Mouse (Mus musculus) forebrain, embryonic 11.5 days (tissue): ENCODE measurements around the gene Cyct. TPM values are rescaled to one million over a fixed set of nuclear protein-coding genes. Genes with fewer than 3 reads are reported as not detected.

Experiments used
- ATAC-seq: fragments of 200-750 bp; cut with Nextera tagmentation; replicated peaks from 2 replicates; pipeline ENCODE4 v1.8.0; 2017; ENCODE audit warnings: moderate TSS enrichment; ENCODE audit not compliant: low FRiP score
- DNase-seq: peaks from one replicate; pipeline ENCODE4 v3.0.0-alpha.2; 2017; ENCODE audit warnings: low spot score
- H3K27ac ChIP-seq: fragments of 300-500 bp; sonication (generic); 2 replicates; pipeline ENCODE4 v1.5.1; 2014; ENCODE audit warnings: low read depth, low read length
- H3K27me3 ChIP-seq: fragments of 300-500 bp; sonication (generic); 2 replicates; pipeline ENCODE4 v1.6.1; 2014; ENCODE audit warnings: mild to moderate bottlenecking, low read length, mixed read lengths; ENCODE audit not compliant: control insufficient read depth, insufficient read depth
- H3K36me3 ChIP-seq: fragments of 300-500 bp; sonication (generic); 2 replicates; pipeline ENCODE4 v1.6.1; 2014; ENCODE audit warnings: mild to moderate bottlenecking, low read length, moderate library complexity, mixed read lengths; ENCODE audit not compliant: control insufficient read depth, insufficient read depth
- H3K4me1 ChIP-seq: fragments of 300-500 bp; sonication (generic); replicated peaks from 2 replicates; pipeline ENCODE4 v1.6.1; 2014; ENCODE audit warnings: low read length, mixed read lengths; ENCODE audit not compliant: control insufficient read depth, insufficient read depth
- H3K4me2 ChIP-seq: fragments of 300-500 bp; sonication (generic); 2 replicates; pipeline ENCODE4 v1.6.1; 2014; ENCODE audit warnings: low read depth, mild to moderate bottlenecking, low read length, moderate library complexity, mixed read lengths; ENCODE audit not compliant: severe bottlenecking
- H3K4me3 ChIP-seq: fragments of 300-500 bp; sonication (generic); 2 replicates; pipeline ENCODE4 v1.5.1; 2014; ENCODE audit warnings: low read depth, low read length
- H3K9ac ChIP-seq: fragments of 300-500 bp; sonication (generic); 2 replicates; pipeline ENCODE4 v1.6.1; 2014; ENCODE audit warnings: low read length
- H3K9me3 ChIP-seq: fragments of 300-500 bp; sonication (generic); 2 replicates; pipeline ENCODE4 v1.6.1; 2016; ENCODE audit warnings: low read length, mixed read lengths; ENCODE audit not compliant: control insufficient read depth
- WGBS: fragments of 180-500 bp; shearing (Covaris S2); extraction: QIAGEN DNeasy Blood & Tissue Kit; methylation state at CpG from one replicate; pipeline ENCODE4 v1.1.7; 2014; 5-methylcytosine and 5-hydroxymethylcytosine counted together
- microRNA-seq: library from miRNA; unstranded; fragments of <30 nt; microRNA quantifications from one replicate; pipeline ENCODE4, GENCODE M21; 2016; ENCODE audit not compliant: insufficient number of aligned reads
- polyA plus RNA-seq: library from polyadenylated mRNA; unstranded; fragments of >200 nt; fragmentation: Nextera tagmentation; extraction: Ambion mirVana; gene quantifications from 2 replicates; pipeline ENCODE4 v1.2.1, GENCODE M21; 2014

The Cyct gene
- polyA plus RNA-seq, 1 experiment from 2014 or later: not detected

- no peak overlapping the region for H3K4me3 ChIP-seq
- H3K9ac ChIP-seq: no peak overlapping the region
- ATAC-seq (no peak), DNase-seq (no peak)
- 86% methylated on average over 5 of the region's 5 CpGs for WGBS
- no peaks in the 10 kb centered on the region for H3K4me1 ChIP-seq
- no peaks in the 10 kb centered on the region for H3K9me3 ChIP-seq
- H3K27me3 ChIP-seq: no peaks in the 10 kb centered on the region
- H3K36me3 ChIP-seq: no peaks in the 10 kb centered on the region
- H3K27ac ChIP-seq: no peak overlapping the region
- H3K4me2 ChIP-seq: no peak overlapping the region
These were observed 35.8 kb downstream of the Cyct start for GRCm38 (mm10) chr2:76324463-76324862.

GRCm38 (mm10) chr2:76323185-76323875 is 36.9 kb downstream of the Cyct start:
- H3K36me3 ChIP-seq: no peaks in the 10 kb centered on the region
- ATAC-seq (no peak), DNase-seq (no peak)
- H3K9me3 ChIP-seq: no peaks in the 10 kb centered on the region
- H3K4me2 ChIP-seq: no peak overlapping the region
- H3K27me3 ChIP-seq: no peaks in the 10 kb centered on the region
- no peak overlapping the region for H3K4me3 ChIP-seq
- WGBS: 84% methylated on average over 21 of the region's 21 CpGs
- H3K27ac ChIP-seq: no peak overlapping the region
- H3K4me1 ChIP-seq: no peaks in the 10 kb centered on the region
- H3K9ac ChIP-seq: no peak overlapping the region

GRCm38 (mm10) chr2:76320336-76320735 is 39.9 kb downstream of the Cyct start:
- Histone ChIP-seq H3K27me3 (no peaks in the 10 kb centered on the region), H3K36me3 (no peaks in the 10 kb centered on the region), H3K4me1 (no peaks in the 10 kb centered on the region), H3K9ac (no peak overlapping the region), H3K27ac (no peak overlapping the region), H3K4me3 (no peak overlapping the region), H3K4me2 (no peak overlapping the region), H3K9me3 (no peaks in the 10 kb centered on the region)
- 85% methylated on average over 6 of the region's 6 CpGs for WGBS
- no peak for ATAC-seq
- DNase-seq: no peak

GRCm38 (mm10) chr2:76319231-76319630 is 41.0 kb downstream of the Cyct start:
- WGBS: 87% methylated on average over 6 of the region's 6 CpGs
- Histone ChIP-seq H3K4me1 (no peaks in the 10 kb centered on the region), H3K4me3 (no peak overlapping the region), H3K4me2 (no peak overlapping the region), H3K9me3 (no peaks in the 10 kb centered on the region), H3K9ac (no peak overlapping the region), H3K36me3 (no peaks in the 10 kb centered on the region), H3K27me3 (no peaks in the 10 kb centered on the region), H3K27ac (no peak overlapping the region)
- ATAC-seq: no peak
- DNase-seq: no peak

Small RNAs within 50 kb of the gene (microRNA-seq; reads per million reads assigned to microRNA genes)
- gene Gm44337: not detected

Other genes with a start within 250 kb of the Cyct start
- 0.12 TPM in 1 of 2 replicates, not detected in the other for gene Pde11a, start 21.7 kb downstream of the Cyct start, polyA plus RNA-seq
- gene Rbm45, start 9.5 kb upstream of the Cyct start, polyA plus RNA-seq: 17.2 and 19.0 TPM in 2 replicates
- gene Osbpl6, start 46.1 kb upstream of the Cyct start, polyA plus RNA-seq: 10.5 and 13.8 TPM in 2 replicates